Mouse (Mus musculus): Measurements from ENCODE around the gene Atp10b.

GRCm38 (mm10) chr11:43198811-43199210 is 49.1 kb downstream of the Atp10b start:
- no peak for TF ChIP-seq GATA1 (IDR thresholded peaks at IDR 0.05; ENCODE audit: low read length)
- TF ChIP-seq TAL1 (IDR thresholded peaks at IDR 0.05; ENCODE audit: low read length): no peak
